Mouse (Mus musculus): Measurements from ENCODE around the gene Arf1. TPM values are rescaled to one million over a fixed set of nuclear protein-coding genes. Genes with fewer than 3 reads are reported as not detected.

Arf1 gene
- polyA plus RNA-seq (2014; fragmentation: Illumina TruSeq; extraction: RNeasy Lipid Tissue Mini Kit (QIAGEN cat#74804); ENCODE audit: low replicate concordance), result 277 TPM

GRCm38 (mm10) chr11:59228122-59228953, at the start of gene Arf1:
TSS of gene Arf1 (minus strand) at chr11:59228270.

DNA sequence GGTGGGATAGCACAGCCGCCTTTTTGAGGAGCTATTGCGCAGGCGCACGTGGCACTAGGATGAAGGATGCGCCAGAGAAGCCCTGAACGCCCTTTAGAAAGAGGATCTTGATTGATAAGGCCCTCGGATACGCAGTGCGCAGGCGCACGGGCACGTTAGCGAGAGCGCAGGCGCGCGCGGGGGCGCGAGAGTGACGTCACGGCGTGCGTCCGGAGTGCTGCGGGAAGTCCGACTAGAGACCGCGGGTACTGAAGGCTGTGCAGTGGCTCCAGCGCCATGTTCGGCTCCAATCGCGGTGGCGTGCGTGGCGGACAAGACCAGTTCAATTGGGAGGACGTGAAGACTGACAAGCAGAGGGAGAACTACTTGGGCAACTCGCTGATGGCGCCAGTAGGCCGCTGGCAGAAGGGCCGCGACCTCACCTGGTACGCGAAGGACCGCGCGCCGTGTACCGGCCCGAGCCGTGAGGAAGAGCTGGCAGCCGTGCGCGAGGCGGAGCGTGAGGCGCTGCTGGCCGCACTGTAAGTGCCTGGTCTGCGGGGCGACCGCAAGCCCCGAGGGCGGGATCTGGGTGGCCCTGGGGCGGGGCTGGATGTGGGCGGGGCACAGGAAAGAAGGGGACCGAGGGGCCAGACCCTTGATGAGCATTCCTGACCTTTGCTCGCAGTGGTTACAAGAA, 19.8 kb downstream of the Arf1 start, which contains the start of gene 2310033P09Rik:
TSS of gene 2310033P09Rik (plus strand) at position 169 of the 679 bp plus-strand sequence.

GRCm38 (mm10) chr11:59202081-59202995, 25.7 kb downstream of the Arf1 start, which contains the start of gene Mrpl55:
TSS of gene Mrpl55 (plus strand) at chr11:59202486.

DNA sequence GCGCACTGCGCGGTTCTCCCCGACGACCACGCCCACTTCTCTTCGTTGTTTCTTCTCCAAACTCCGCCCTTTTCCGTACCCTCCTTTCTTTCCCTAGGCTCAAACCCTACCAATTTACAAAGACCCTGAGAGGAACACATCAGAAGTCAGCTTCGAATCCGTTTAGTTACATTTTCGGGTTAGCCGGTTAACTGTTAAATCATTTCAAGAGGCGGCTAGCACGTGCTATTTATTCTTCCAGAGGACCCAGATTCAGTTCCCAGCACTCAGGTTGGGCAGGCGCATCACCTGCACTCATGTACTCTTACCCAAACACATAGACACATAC, 36.0 kb downstream of the Arf1 start, which contains the start of gene Guk1:
TSS of gene Guk1 (minus strand) at position 154 of the 328 bp plus-strand sequence.

DNA sequence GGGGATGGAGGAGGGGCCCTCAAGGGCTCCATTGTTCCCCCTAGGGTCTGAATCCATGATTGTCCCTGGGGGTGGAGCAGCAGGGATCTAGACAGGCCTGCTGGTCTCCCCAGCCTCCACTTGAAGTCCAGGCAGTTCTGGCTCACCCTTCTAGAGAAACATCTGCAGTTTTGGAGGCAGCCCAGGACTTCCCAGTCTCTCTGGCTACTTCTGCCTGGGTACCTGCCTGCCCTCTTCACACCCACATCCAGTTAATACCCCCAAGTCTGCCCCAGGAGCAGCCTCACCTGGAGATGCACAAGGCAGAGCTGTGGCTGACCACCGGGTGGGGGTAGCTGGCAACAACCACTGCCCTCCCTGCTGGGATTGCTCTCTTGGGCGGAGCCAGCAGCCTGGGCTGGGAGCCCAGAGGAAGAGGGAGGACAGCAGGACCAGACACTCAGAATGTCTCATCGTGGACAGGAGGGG, 45.2 kb downstream of the Arf1 start, which contains the start of gene Gjc2:
TSS of gene Gjc2 (minus strand) at position 350 of the 468 bp plus-strand sequence.

GRCm38 (mm10) chr11:59163255-59164236, 64.5 kb downstream of the Arf1 start, which contains the start of gene Iba57:
TSS of gene Iba57 (minus strand) at chr11:59163739.

Other genes with a start within 250 kb of the Arf1 start
- gene Obscn, start 91.9 kb downstream of the Arf1 start, polyA plus RNA-seq (2014; fragmentation: Illumina TruSeq; extraction: RNeasy Lipid Tissue Mini Kit (QIAGEN cat#74804); ENCODE audit: low replicate concordance), result not detected
- gene Iba57, start 64.5 kb downstream of the Arf1 start, polyA plus RNA-seq (2014; fragmentation: Illumina TruSeq; extraction: RNeasy Lipid Tissue Mini Kit (QIAGEN cat#74804); ENCODE audit: low replicate concordance), result 0.78 TPM
- not detected for gene Gjc2, start 45.1 kb downstream of the Arf1 start, polyA plus RNA-seq (2014; fragmentation: Illumina TruSeq; extraction: RNeasy Lipid Tissue Mini Kit (QIAGEN cat#74804); ENCODE audit: low replicate concordance)
- gene Guk1, start 36.1 kb downstream of the Arf1 start, polyA plus RNA-seq (2014; fragmentation: Illumina TruSeq; extraction: RNeasy Lipid Tissue Mini Kit (QIAGEN cat#74804); ENCODE audit: low replicate concordance), result 3.9 TPM
- gene Mrpl55, start 25.8 kb downstream of the Arf1 start, polyA plus RNA-seq (2014; fragmentation: Illumina TruSeq; extraction: RNeasy Lipid Tissue Mini Kit (QIAGEN cat#74804); ENCODE audit: low replicate concordance), result 14.2 TPM
- 0.45 TPM for gene 2310033P09Rik, start 19.9 kb downstream of the Arf1 start, polyA plus RNA-seq (2014; fragmentation: Illumina TruSeq; extraction: RNeasy Lipid Tissue Mini Kit (QIAGEN cat#74804); ENCODE audit: low replicate concordance)
- gene Wnt3a, start 62.5 kb upstream of the Arf1 start, polyA plus RNA-seq (2014; fragmentation: Illumina TruSeq; extraction: RNeasy Lipid Tissue Mini Kit (QIAGEN cat#74804); ENCODE audit: low replicate concordance), result not detected
- gene Wnt9a, start 78.7 kb upstream of the Arf1 start, polyA plus RNA-seq (2014; fragmentation: Illumina TruSeq; extraction: RNeasy Lipid Tissue Mini Kit (QIAGEN cat#74804); ENCODE audit: low replicate concordance), result 0.19 TPM
- gene Prss38, start 147.4 kb upstream of the Arf1 start, polyA plus RNA-seq (2014; fragmentation: Illumina TruSeq; extraction: RNeasy Lipid Tissue Mini Kit (QIAGEN cat#74804); ENCODE audit: low replicate concordance), result not detected
- gene Jmjd4, start 221.8 kb upstream of the Arf1 start, polyA plus RNA-seq (2014; fragmentation: Illumina TruSeq; extraction: RNeasy Lipid Tissue Mini Kit (QIAGEN cat#74804); ENCODE audit: low replicate concordance), result 7.8 TPM
- 7.9 TPM for gene Snap47, start 222.9 kb upstream of the Arf1 start, polyA plus RNA-seq (2014; fragmentation: Illumina TruSeq; extraction: RNeasy Lipid Tissue Mini Kit (QIAGEN cat#74804); ENCODE audit: low replicate concordance)
- 3.6 TPM for gene Zfp867, start 244.2 kb upstream of the Arf1 start, polyA plus RNA-seq (2014; fragmentation: Illumina TruSeq; extraction: RNeasy Lipid Tissue Mini Kit (QIAGEN cat#74804); ENCODE audit: low replicate concordance)